Mouse (Mus musculus) bone marrow macrophage, adult 2 months (primary cell): ENCODE measurements around the gene Hoxd3.

Experiments used
- CTCF ChIP-seq: IDR thresholded peaks from 2 replicates; pipeline ENCODE4 v1.5.1; 2012; ENCODE audit warnings: low read depth, mild to moderate bottlenecking, low read length, moderate library complexity
- POLR2A ChIP-seq: IDR thresholded peaks from 2 replicates; pipeline ENCODE4 v1.6.1; 2012; ENCODE audit warnings: mild to moderate bottlenecking, low read depth, low read length, borderline replicate concordance

- TF ChIP-seq CTCF (no peak), POLR2A (no peak)
Observed at GRCm38 (mm10) chr2:74688795-74689573, 22.7 kb upstream of the Hoxd3 start.
